Mouse (Mus musculus): Measurements from ENCODE around the gene Abca13.

- no peak for TF ChIP-seq CTCF (IDR thresholded peaks at IDR 0.05; ENCODE audit: low read depth, low read length)
- no peak for TF ChIP-seq POLR2A (IDR thresholded peaks at IDR 0.05; ENCODE audit: extremely low read depth, insufficient read depth, low read length)
These were observed 94.0 kb downstream of the Abca13 start for GRCm38 (mm10) chr11:9285759-9286158.
